Mouse (Mus musculus) gastrocnemius, adult 8-10 months (tissue): ENCODE data around the gene Gzmg. TPM values are rescaled to one million over a fixed set of nuclear protein-coding genes. Genes with fewer than 3 reads are reported as not detected.
"Not testable (repeated sequence)": the region's sequence is repeated elsewhere in the genome, so short reads cannot be mapped to it uniquely, and the experiment has no call there.

ENCODE experiments used
- DNase-seq, 2 experiments: peaks; one replicate each; pipeline ENCODE4 v3.0.0; 2022; ENCODE audit warnings: low spot score in 2 of 2
- total RNA-seq, 4 experiments: library from RNA; stranded (reverse); gene quantifications; 2 replicates each; pipeline ENCODE4 v1.2.4; 2022

The Gzmg gene
- total RNA-seq, result not detected

- not testable (repeated sequence) for DNase-seq
Measured at GRCm38 (mm10) chr14:56159479-56159878, at the start of gene Gzmg. Gene Gzmg, minus strand, starts transcription at chr14:56159579.

- DNase-seq, result no peak
Measured at GRCm38 (mm10) chr14:56205613-56206012, 46.2 kb upstream of the Gzmg start.

- not testable (repeated sequence) for DNase-seq
Measured at GRCm38 (mm10) chr14:56205021-56205420, 45.6 kb upstream of the Gzmg start.

GRCm38 (mm10) chr14:56203975-56204374 lies 44.6 kb upstream of the Gzmg start:
- DNase-seq, result no peak

- DNase-seq, result no peak
Measured at GRCm38 (mm10) chr14:56186946-56187345, 27.6 kb upstream of the Gzmg start.

- no peak for DNase-seq
Measured at GRCm38 (mm10) chr14:56186521-56186920, 27.1 kb upstream of the Gzmg start.

GRCm38 (mm10) chr14:56177651-56178050 lies 18.3 kb upstream of the Gzmg start:
- DNase-seq, result not testable (repeated sequence)

GRCm38 (mm10) chr14:56174499-56174898 lies 15.1 kb upstream of the Gzmg start, which contains the start of gene Gzmn:
Gene Gzmn, minus strand, starts transcription at chr14:56174599.
- DNase-seq, result no peak

- no peak for DNase-seq
Measured at GRCm38 (mm10) chr14:56173396-56173795, 14.0 kb upstream of the Gzmg start.

- DNase-seq, result no peak
Measured at GRCm38 (mm10) chr14:56172744-56173143, 13.4 kb upstream of the Gzmg start.

- no peak for DNase-seq
Measured at GRCm38 (mm10) chr14:56168009-56168408, 8.6 kb upstream of the Gzmg start.

GRCm38 (mm10) chr14:56162109-56162508 lies 2.7 kb upstream of the Gzmg start:
- no peak for DNase-seq

GRCm38 (mm10) chr14:56155340-56155739 lies 4.0 kb downstream of the Gzmg start:
- no peak for DNase-seq

- DNase-seq, result not testable (repeated sequence)
Measured at GRCm38 (mm10) chr14:56133675-56134074, 25.7 kb downstream of the Gzmg start.

GRCm38 (mm10) chr14:56132508-56132907 lies 26.9 kb downstream of the Gzmg start, which contains the start of gene Gzmd:
Gene Gzmd, minus strand, starts transcription at chr14:56132608.
- not testable (repeated sequence) for DNase-seq

GRCm38 (mm10) chr14:56128341-56128740 lies 31.0 kb downstream of the Gzmg start:
- no peak for DNase-seq

- no peak for DNase-seq
Measured at GRCm38 (mm10) chr14:56123516-56123915, 35.9 kb downstream of the Gzmg start.

- no peak for DNase-seq
Measured at GRCm38 (mm10) chr14:56120525-56120924, 38.9 kb downstream of the Gzmg start, which contains the start of gene Gzme. Gene Gzme, minus strand, starts transcription at chr14:56120625.

- not testable (repeated sequence) for DNase-seq
Measured at GRCm38 (mm10) chr14:56115531-56116310, 43.7 kb downstream of the Gzmg start.
